Mouse (Mus musculus): ENCODE measurements around the gene Cyp20a1.

DNA sequence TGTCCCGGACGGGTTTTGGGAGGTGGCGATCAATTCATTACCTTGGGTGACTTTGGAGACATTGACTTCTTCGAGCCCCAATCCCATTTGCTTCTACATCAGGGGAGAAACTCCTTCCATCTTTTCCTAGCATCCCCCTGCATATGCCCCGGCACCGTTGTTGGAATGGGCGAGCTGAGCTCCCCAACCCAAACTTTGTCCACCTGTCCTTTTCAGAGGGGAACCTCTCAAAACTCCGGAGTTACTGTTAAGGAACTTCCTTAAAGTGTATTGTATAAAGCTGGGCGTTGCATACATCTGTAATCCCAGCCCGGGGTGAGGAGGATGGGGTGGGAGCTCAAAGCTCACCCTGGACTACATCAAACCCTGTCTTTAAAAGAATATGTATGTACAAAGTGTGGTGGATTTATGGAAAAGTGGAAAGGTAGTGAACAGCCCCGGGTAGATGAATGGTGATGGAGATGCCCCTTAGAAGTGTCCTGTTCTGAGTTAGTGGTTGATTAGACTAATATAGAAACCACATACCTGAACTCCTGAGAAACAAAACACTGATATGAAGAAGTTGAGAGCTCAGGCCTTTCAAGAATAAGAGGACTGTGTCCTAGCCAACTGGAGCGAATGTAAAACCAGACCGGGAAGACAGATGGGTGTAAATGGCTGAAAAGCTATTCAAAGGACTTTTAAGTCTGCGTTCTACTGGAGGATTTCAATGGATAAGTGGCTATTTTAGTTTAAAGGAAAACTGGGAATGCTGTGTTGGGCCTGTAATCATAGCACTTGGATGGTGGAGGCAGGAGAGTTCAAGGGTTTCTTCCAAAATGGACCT lies 720 bp downstream of the Cyp20a1 start:
- TF ChIP-seq CTCF (IDR thresholded peaks at IDR 0.05; ENCODE audit: extremely low read depth, insufficient read depth, low read length), result no peak
- no peak; the same call in 1 of the 2 replicates for TF ChIP-seq POLR2A (IDR thresholded peaks at IDR 0.05; ENCODE audit: extremely low read depth, insufficient read depth, low read length)
